Mouse (Mus musculus) layer of hippocampus, postnatal 14 days (tissue): Measurements from ENCODE around the gene Cfap54. TPM values are rescaled to one million over a fixed set of nuclear protein-coding genes. Genes with fewer than 3 reads are reported as not detected.

Experiments
- DNase-seq, 2 experiments: peaks; one replicate each; pipeline ENCODE4 v3.0.0; 2021 to 2022; ENCODE audit warnings: low spot score in 2 of 2, mixed read lengths in 1 of 2
- total RNA-seq, 2 experiments: library from RNA; stranded (reverse); gene quantifications; 2 replicates each; pipeline ENCODE4 v1.2.3; 2021

Gene Cfap54
- total RNA-seq, 2 experiments from 2014 or later, result 11.1 to 15.1 TPM

DNA sequence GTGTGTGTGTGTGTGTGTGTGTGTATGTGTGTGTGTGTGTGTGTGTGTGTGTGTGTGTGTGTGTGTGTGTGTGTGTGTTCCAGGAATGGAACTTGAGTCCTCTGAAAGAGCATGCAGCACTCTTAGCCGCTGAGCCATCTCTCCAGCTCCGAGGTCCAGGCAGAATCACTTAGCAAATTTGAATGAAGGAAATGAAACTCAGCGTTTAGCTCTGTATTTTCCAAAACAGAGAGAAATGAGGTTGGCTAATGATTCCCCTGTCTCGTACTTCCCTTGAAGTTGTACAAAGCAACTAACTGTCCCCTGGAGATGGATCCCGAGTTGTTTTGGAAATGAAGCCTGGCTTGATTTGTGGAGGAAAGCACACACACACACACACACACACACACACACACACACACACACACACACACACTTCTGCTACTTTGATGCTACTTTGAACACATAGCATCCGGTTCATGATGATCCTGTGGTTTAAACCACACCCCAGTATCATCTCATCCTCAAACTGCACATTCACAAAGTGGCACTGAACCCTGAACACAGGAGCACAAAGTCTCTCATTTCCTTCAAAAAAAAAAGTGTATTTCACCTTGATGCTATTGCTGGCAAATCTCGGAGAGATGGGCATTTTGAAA, 290.4 kb downstream of the Cfap54 start:
- DNase-seq, result no peak

GRCm38 (mm10) chr10:92790247-92790646, 291.2 kb downstream of the Cfap54 start:
- no peak for DNase-seq

DNA sequence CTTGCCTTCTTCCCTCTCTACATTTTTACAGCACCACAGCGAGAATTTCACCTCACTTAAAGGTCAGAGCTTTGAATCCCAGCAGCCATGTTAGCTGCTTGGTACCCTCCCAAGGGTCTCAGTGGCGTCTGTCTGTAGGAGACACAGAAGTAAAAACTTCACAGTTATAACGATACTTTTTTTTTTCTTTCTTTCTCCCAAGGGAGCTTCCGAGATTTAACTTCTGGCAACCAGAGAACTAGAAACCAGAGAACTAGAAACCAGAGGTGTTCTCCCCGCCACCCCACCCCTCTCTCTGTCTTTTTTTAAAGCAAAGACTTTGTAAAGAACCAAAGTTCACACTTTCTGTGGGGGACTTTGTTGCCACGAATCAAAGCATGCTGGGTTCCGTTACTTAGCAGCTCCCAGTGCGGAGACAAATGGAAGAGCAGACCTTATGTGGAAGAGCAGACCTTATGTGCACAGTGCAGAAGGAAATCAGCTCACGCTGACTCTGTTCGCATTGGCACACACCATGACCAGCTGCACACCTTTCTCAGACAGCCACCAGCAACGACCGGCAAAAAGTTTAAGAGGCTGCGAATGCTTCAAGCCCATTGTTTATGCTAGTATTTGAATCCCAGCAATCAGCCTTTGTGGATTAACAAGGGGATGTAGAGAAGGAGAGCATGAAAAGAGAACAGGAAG, 292.9 kb downstream of the Cfap54 start:
- peak; percentile 4 to 8 for DNase-seq

DNA sequence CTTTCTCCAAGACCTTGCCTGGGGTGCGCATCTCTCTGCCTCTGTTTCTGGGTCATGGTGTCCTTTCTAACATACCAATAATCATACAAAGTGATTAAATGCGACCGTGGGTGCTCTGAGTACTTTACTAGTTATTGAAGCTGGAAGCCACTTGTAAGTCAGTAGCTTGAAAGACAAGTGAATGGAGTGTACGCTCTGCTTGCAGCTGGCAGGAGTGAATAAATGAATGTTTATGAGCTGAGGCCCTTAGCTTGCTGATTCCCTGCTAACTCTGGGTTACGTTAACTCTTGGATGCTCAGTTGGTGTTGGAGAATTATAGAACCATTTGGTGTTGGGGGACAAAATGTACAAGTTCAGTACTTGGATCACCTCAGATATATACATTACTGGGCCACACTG, 298.7 kb downstream of the Cfap54 start:
- no peak for DNase-seq

DNA sequence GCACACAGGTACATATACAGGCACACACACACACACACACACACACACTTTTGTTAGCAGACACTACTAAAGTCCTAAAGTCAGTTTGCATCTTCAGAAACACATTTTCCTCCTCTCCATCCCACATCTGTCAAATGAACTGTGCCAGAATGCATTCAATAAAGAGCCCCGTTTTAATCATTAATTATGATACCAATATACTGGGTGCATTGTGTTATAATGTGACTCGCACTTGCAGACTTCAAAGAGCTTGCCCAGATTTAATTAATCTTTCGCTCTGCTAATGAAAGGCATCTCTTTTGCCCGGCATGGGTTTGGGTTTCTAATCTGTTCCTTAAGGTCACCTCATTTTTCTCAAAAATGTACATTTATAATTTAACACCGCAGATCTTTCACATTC, 327.1 kb downstream of the Cfap54 start:
- DNase-seq, result no peak

DNA sequence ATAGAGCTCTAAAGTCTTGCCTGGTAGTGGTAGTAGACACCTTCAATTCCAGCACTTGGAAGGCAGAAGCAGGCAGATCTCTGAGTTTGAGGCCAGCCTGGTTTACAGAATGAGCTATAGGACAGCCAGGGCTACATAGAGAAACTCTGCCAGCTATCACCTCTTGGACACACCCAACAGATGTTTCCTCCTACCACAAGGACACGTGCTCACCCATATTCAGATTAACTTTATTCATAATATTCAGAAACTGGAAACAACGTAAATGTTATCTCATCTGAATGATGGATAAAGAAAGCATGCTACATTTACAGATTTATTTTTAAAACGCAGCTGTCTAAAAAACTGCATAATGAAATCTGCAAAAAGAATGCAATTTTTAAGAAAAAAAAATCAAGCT, 351.1 kb downstream of the Cfap54 start:
- DNase-seq, result no peak

- DNase-seq, result no peak
Measured at GRCm38 (mm10) chr10:92728723-92729122, 352.7 kb downstream of the Cfap54 start.

Other genes with a start within 250 kb of the Cfap54 start
- gene Cdk17, start 79.3 kb upstream of the Cfap54 start, total RNA-seq, result 100 to 1,000 TPM; 138 to 142 TPM
- 1 to 10 TPM; 8.9 to 9.8 TPM for gene Elk3, start 229.5 kb upstream of the Cfap54 start, total RNA-seq